19 mouse cellular contexts compared by ENCODE assay signal in the genomic region with DNA sequence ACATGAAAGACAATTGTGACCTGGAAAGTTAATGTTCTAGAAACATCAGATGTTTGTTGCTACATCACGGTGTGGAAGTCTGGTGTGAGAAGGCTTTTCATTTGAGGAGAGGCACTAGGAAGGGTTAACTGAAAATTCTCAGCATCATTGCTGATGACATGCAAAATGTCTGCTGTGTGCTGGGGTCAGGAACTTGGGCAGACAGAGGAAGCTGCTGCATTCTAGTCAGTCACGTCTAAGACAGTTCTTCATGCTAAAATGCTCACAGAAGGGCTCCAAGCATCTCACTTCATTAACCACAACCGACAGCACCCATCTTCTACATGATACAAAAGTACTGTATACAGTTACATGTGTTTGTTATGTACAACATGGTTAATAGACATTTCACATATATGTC. TPM values are rescaled to one million over a fixed set of nuclear protein-coding genes. Genes with fewer than 3 reads are reported as not detected.
DNase-seq lines count a peak whose midpoint lies in the region.
"Had no signal": no experiment of that assay in that cellular context is flagged by ENCODE, and none has a peak within 500 bp of the region (broad histone marks: within the 10 kb centered on the region; RNA-seq: fewer than 3 reads in every experiment).

No protein-coding gene starts in this region.

- intact Hi-C loops in left cerebral cortex, postnatal 10 days (cut with DNase I) = no loop called here

- DNase-seq in spleen, postnatal 36 days (ENCODE audit: low spot score in 2 of 2) = peak; percentile 36 to 39
- no peak for DNase-seq in spleen, adult 18-20 months
- peak; percentile 64 for DNase-seq in CD4-positive, CD25-positive, alpha-beta regulatory T cell, adult 2 months (ENCODE audit: low read depth, low spot score)
- peak; percentile 73 for DNase-seq in induced T-regulatory cell, adult 2 months (ENCODE audit: low read depth)
- DNase-seq in kidney, postnatal 4 days = no peak
- DNase-seq in left cerebral cortex, postnatal 10 days (ENCODE audit: extremely low spot score in 1 of 2, low spot score in 2 of 2) = no peak
- no peak for DNase-seq in cerebellum, postnatal 36 days
- DNase-seq: adrenal gland, postnatal 14 days; cerebellum, adult 11-12 months; cerebellum, adult 9-10 months; cerebellum, postnatal 25 days; forebrain, postnatal 0 days; gastrocnemius, adult 2 months; gastrocnemius, postnatal 25 days; heart, postnatal 36 days had no signal

RNA-seq across cellular contexts. Expression of gene Cd69, which starts 8.0 kb away (rescaled TPM):
- total RNA-seq in left cerebral cortex, postnatal 10 days (2021) = not detected
- total RNA-seq: forebrain, postnatal 0 days; gastrocnemius, adult 2 months; MEL had no signal

RNA-seq across cellular contexts. Expression of gene 4922502D21Rik, which starts 48.3 kb away (rescaled TPM):
- total RNA-seq in left cerebral cortex, postnatal 10 days (2021) = not detected
- total RNA-seq: adrenal gland, adult 18-20 months; adrenal gland, postnatal 14 days; forebrain, postnatal 0 days; gastrocnemius, adult 2 months; gastrocnemius, postnatal 25 days; granulocyte monocyte progenitor cell, adult 5-6 weeks; heart, adult 8-10 months; heart, postnatal 36 days; MEL had no signal

RNA-seq across cellular contexts. Expression of gene Clec12a, which starts 59.2 kb away (rescaled TPM):
- total RNA-seq in left cerebral cortex, postnatal 10 days (2021) = under 1 TPM in 1 of 2 experiments, not detected in 1; 0.28 TPM
- total RNA-seq: MEL had no signal

Comparison
In these comparisons a context has a peak if more than half of its experiments do, and no peak if none do; other contexts are left out.
1. DNase-seq: peak in spleen, postnatal 36 days (2 of 2), CD4-positive, CD25-positive, alpha-beta regulatory T cell, adult 2 months (single experiment) and induced T-regulatory cell, adult 2 months (single experiment); none in spleen, adult 18-20 months (0 of 2), kidney, postnatal 4 days (0 of 2), left cerebral cortex, postnatal 10 days (0 of 2) and cerebellum, postnatal 36 days (0 of 2).